Mouse (Mus musculus) liver, adult 2 months (tissue): Measurements from ENCODE around the gene Mfsd9.
A peak's percentile ranks its signal among the peaks of the same experiment; 100 is the strongest.

ENCODE experiments used
- CTCF ChIP-seq: fragments of 200-500 bp; IDR thresholded peaks from 2 replicates; pipeline ENCODE4 v1.5.1; 2011; ENCODE audit warnings: low read depth, low read length, control low read depth
- POLR2A ChIP-seq: fragments of 200-500 bp; IDR thresholded peaks from 2 replicates; pipeline ENCODE4 v1.6.1; 2011; ENCODE audit warnings: low read length, control low read depth; ENCODE audit not compliant: insufficient read depth; ENCODE audit errors: extremely low read depth

GRCm38 (mm10) chr1:40797348-40797747 is 6.9 kb upstream of the Mfsd9 start:
- TF ChIP-seq CTCF (peak; percentile 40), POLR2A (no peak)
